Mouse (Mus musculus) left cerebral cortex, postnatal 14 days (tissue): ENCODE measurements at regions not wholly inside any gene's neighbourhood (a gene's known extent, or its start where the extent isn't known, plus 50 kb on each side); places are given as distances from the start of the nearest gene placed in this dataset.

Source experiments
- DNase-seq, 2 experiments: peaks; one replicate each; pipeline ENCODE4 v3.0.0; 2021 to 2022; ENCODE audit warnings: low spot score in 2 of 2, mixed read lengths in 1 of 2
- intact Hi-C: fragments of 180-260 bp; cut with DNase I; formaldehyde crosslinking; loops from one replicate; pipeline ENCODE4 v1.15.1; 2025

GRCm38 (mm10) chr7:113056421-113056820, 102.7 kb downstream of the Rassf10 start:
- intact Hi-C loops = no loop called here
- no peak for DNase-seq

- peak; percentile 20 to 34 for DNase-seq
- intact Hi-C loops = no loop called here
Observed at GRCm38 (mm10) chr7:113059211-113059966, 105.6 kb downstream of the Rassf10 start.

GRCm38 (mm10) chr7:113059967-113060284, 106.2 kb downstream of the Rassf10 start:
- intact Hi-C loops = no loop called here
- no peak for DNase-seq

GRCm38 (mm10) chr7:113060991-113061390, 107.2 kb downstream of the Rassf10 start:
- intact Hi-C loops = no loop called here
- DNase-seq = no peak

GRCm38 (mm10) chr7:113066536-113066935, 112.8 kb downstream of the Rassf10 start:
- intact Hi-C loops = no loop called here
- DNase-seq = no peak

GRCm38 (mm10) chr7:113068296-113068695, 114.5 kb downstream of the Rassf10 start:
- intact Hi-C loops = no loop called here
- DNase-seq = no peak

- peak in 1 of 2 experiments; percentile 13 for DNase-seq
- intact Hi-C loops = no loop called here
Observed at GRCm38 (mm10) chr7:113069336-113069924, 115.7 kb downstream of the Rassf10 start.

GRCm38 (mm10) chr7:113071418-113071817, 117.7 kb downstream of the Rassf10 start:
- intact Hi-C loops = no loop called here

GRCm38 (mm10) chr7:113073781-113074180, 120.0 kb downstream of the Rassf10 start:
- intact Hi-C loops = no loop called here
- DNase-seq = no peak

More at GRCm38 (mm10) chr7:113071418-113071817, 117.7 kb downstream of the Rassf10 start:
- no peak for DNase-seq

GRCm38 (mm10) chr7:113075371-113075770, 121.6 kb downstream of the Rassf10 start:
- no peak for DNase-seq
- intact Hi-C loops = no loop called here

GRCm38 (mm10) chr7:113076243-113076642, 122.5 kb downstream of the Rassf10 start:
- intact Hi-C loops = no loop called here

GRCm38 (mm10) chr7:113081120-113081519, 126.1 kb upstream of the Arntl start:
- intact Hi-C loops = no loop called here
- DNase-seq = no peak

More at GRCm38 (mm10) chr7:113076243-113076642, 122.5 kb downstream of the Rassf10 start:
- DNase-seq = no peak

GRCm38 (mm10) chr7:113084930-113085625, 122.2 kb upstream of the Arntl start:
- intact Hi-C loops = no loop called here

GRCm38 (mm10) chr7:113086158-113086557, 121.1 kb upstream of the Arntl start:
- intact Hi-C loops = no loop called here

More at GRCm38 (mm10) chr7:113084930-113085625, 122.2 kb upstream of the Arntl start:
- DNase-seq = no peak

GRCm38 (mm10) chr7:113087646-113088045, 119.6 kb upstream of the Arntl start:
- no peak for DNase-seq
- intact Hi-C loops = no loop called here

More at GRCm38 (mm10) chr7:113086158-113086557, 121.1 kb upstream of the Arntl start:
- no peak for DNase-seq

- no peak for DNase-seq
- intact Hi-C loops = no loop called here
Observed at GRCm38 (mm10) chr7:113089044-113089443, 118.2 kb upstream of the Arntl start.

GRCm38 (mm10) chr7:113093931-113094330, 113.3 kb upstream of the Arntl start:
- peak in 1 of 2 experiments; percentile 16 for DNase-seq

GRCm38 (mm10) chr7:113095092-113095491, 112.2 kb upstream of the Arntl start:
- intact Hi-C loops = no loop called here
- no peak for DNase-seq

More at GRCm38 (mm10) chr7:113093931-113094330, 113.3 kb upstream of the Arntl start:
- intact Hi-C loops = no loop called here

GRCm38 (mm10) chr7:113104265-113104664, 103.0 kb upstream of the Arntl start:
- no peak for DNase-seq
- intact Hi-C loops = no loop called here

- intact Hi-C loops = no loop called here
- DNase-seq = no peak
Observed at GRCm38 (mm10) chr7:113105359-113105758, 101.9 kb upstream of the Arntl start.
